Mouse (Mus musculus): ENCODE measurements around the gene Ago4.

Gene Ago4

GRCm38 (mm10) chr4:126512308-126513066 lies 20.8 kb downstream of the Ago4 start:
- DNase-seq, result no peak

- no peak for DNase-seq
These were observed 22.3 kb downstream of the Ago4 start for GRCm38 (mm10) chr4:126511013-126511412.

- DNase-seq, result no peak
These were observed 24.2 kb downstream of the Ago4 start for GRCm38 (mm10) chr4:126509072-126509471.

GRCm38 (mm10) chr4:126508110-126508899 lies 25.0 kb downstream of the Ago4 start:
- no peak for DNase-seq

GRCm38 (mm10) chr4:126502977-126503309 lies 30.3 kb downstream of the Ago4 start:
- no peak for DNase-seq

GRCm38 (mm10) chr4:126502141-126502976 lies 30.9 kb downstream of the Ago4 start:
- no peak for DNase-seq

- no peak for DNase-seq
These were observed 34.7 kb downstream of the Ago4 start for GRCm38 (mm10) chr4:126498601-126499000.

- peak; percentile 10 for DNase-seq
These were observed 36.3 kb downstream of the Ago4 start for GRCm38 (mm10) chr4:126496963-126497362.

GRCm38 (mm10) chr4:126495942-126496790 lies 37.1 kb downstream of the Ago4 start:
- no peak for DNase-seq

GRCm38 (mm10) chr4:126495453-126495852 lies 37.8 kb downstream of the Ago4 start:
- no peak for DNase-seq

- no peak for DNase-seq
These were observed 39.9 kb downstream of the Ago4 start for GRCm38 (mm10) chr4:126493416-126493815.

GRCm38 (mm10) chr4:126491977-126492376 lies 41.3 kb downstream of the Ago4 start:
- DNase-seq, result no peak

GRCm38 (mm10) chr4:126490726-126491125 lies 42.5 kb downstream of the Ago4 start:
- no peak for DNase-seq

- no peak for DNase-seq
These were observed 43.5 kb downstream of the Ago4 start for GRCm38 (mm10) chr4:126489811-126490210.

- DNase-seq, result no peak
These were observed 47.1 kb downstream of the Ago4 start for GRCm38 (mm10) chr4:126486217-126486616.

GRCm38 (mm10) chr4:126485065-126485464 lies 48.2 kb downstream of the Ago4 start:
- DNase-seq, result no peak

GRCm38 (mm10) chr4:126483874-126484273 lies 49.4 kb downstream of the Ago4 start:
- no peak for DNase-seq

GRCm38 (mm10) chr4:126482951-126483350 lies 50.3 kb downstream of the Ago4 start:
- no peak for DNase-seq

- DNase-seq, result no peak
These were observed 51.8 kb downstream of the Ago4 start for GRCm38 (mm10) chr4:126481461-126481860.

GRCm38 (mm10) chr4:126480288-126480687 lies 53.0 kb downstream of the Ago4 start:
- DNase-seq, result no peak

- DNase-seq, result no peak
These were observed 60.2 kb downstream of the Ago4 start for GRCm38 (mm10) chr4:126473031-126473430.

- no peak for DNase-seq
These were observed 63.9 kb downstream of the Ago4 start for GRCm38 (mm10) chr4:126469334-126469733.

Data from kidney, adult 18-20 months (tissue).